Mouse (Mus musculus) spleen, postnatal 10 days (tissue): ENCODE data around the gene Phldb3.

Source experiments
- DNase-seq, 2 experiments: peaks; one replicate each; pipeline ENCODE4 v3.0.0; 2021 to 2022; ENCODE audit warnings: low spot score in 2 of 2

Gene Phldb3

DNA sequence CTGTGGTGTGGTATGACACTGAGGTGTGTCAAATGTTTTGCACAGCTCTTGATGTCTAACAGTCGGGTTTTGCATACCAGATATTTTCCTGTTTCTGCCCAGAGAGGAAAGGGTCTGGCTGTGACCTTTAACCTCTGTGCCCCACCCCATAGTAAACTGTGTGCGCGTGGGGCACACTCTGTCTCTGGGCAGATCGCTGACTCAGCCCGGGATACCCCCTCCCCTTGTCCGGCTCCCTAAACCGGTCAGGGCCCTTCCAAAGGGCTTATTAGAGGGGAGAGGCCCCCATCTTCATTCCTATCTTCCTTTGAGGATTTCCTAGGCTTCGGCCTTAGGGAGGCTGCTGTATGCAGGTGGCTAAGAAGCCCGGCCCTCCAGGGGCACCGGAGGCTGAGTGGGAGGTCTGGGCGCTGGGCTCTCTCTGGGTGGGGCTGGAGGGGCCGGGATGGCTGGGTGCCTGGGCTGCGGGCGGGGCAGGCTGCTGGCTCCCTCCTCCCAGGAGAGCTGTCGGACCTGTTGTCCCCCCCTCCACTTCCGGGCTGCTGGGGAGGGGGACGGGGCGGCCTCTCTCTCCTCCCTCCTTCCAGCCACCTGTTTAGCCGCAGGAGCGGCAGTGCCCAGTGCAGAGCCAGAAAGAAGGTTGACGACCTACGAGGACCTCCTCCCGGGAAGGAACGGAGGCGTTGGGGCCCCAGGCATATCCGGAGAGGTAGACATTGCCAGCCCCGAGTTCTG is at the start of gene Phldb3:
Gene Phldb3, plus strand, starts transcription at position 620 of the 735 bp plus-strand sequence.
- DNase-seq: peak; percentile 41 to 48

DNA sequence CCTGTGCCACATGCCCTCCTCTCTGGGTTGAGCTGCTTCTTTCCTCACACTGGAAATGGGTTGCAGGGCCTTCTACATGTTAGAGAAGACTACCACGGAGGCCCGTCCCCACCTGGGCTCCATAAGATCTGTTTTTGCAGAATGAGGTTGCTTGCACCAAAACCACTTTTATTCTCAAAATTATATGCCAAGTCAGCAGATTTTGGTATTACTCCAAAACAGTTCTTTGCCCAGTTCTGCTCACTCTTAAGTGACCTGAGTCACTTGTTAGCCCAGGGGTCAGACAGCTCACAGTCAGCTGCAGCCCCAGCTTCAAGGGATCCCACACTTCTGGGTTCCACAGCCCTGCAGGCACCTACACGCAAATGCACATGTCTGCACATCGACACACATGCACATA is 49.1 kb upstream of the Phldb3 start:
- no peak for DNase-seq

DNA sequence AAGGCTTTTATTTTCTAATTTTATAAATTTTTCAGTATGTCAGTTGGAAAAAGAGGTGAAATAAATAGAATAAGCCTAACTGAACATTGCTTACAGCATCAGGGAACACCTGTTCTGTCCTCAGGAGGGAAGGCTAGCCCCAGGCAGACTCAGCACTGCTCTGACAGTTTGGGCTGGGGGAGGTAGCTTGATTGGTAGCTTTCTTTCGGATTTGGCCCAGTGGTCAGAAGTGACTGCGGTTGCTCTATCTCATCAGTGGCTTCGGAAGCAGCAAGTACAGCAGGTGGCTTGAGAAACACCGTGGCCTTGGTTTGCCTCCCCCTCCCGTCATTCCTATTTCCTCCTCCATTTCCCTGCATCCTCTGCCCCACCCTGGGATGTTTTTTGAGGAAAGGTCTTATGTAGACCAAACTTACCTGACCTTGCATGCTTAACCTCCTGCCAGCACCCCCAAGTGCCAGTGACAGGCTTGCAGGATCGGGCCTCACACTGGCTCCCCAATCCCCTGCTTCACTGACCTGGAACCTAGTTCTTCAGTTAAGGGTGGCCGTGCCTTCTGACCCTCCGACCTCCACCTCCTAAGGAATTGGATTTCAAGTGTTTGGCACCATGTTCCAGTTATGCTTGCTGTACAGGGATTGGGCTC is 47.2 kb upstream of the Phldb3 start:
- peak in 1 of 2 experiments; percentile 36 for DNase-seq

DNA sequence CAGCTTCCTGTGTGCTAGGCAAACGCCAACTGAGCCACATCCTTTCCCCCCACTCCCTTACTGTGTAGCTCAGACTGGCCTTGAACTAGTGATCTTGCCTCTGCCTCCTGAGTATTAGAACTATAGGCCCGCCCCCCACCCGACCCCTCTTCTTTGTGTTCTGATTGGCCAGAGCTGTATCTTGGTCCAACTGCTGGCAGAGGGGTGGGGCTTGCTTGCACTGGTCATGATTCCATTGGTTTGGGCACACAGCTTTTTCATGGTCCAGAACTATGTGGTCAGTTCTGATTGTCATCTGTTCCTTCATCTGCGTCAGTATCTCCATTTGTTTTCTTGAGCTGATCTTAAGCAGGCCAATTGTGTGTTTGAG is 46.7 kb upstream of the Phldb3 start:
- no peak for DNase-seq

DNA sequence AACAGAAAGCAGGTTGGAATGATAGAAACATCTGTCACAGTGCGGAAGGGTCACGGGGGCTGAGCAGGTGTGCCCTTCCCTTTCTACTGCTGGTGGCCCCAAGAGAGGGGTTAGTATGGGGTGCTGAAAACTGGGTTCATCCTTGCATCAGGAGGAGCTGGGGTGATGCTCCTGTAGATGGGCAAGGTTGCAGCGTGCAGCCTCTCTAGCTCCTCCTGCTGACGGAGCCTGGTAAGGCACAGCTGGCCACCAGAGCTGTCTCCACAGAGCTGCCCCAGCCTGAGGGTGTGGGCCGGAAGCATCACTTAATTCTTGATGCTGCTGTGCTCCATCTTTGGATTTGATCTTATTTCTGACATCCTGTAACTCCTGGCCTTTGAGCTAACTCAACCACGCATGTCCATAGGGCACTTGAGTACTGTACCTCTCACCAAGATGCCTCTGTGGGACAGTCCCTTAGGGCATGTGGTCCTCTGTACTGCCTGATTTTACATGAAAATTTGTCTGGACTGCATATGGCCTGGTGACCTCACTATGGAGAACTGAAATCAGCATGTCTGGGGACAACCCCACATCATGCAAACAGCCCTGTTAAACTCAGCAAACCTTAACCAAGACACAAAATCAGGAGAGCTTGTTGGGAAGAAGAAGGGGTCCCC is 45.8 kb upstream of the Phldb3 start:
- DNase-seq: peak; percentile 77 to 88

DNA sequence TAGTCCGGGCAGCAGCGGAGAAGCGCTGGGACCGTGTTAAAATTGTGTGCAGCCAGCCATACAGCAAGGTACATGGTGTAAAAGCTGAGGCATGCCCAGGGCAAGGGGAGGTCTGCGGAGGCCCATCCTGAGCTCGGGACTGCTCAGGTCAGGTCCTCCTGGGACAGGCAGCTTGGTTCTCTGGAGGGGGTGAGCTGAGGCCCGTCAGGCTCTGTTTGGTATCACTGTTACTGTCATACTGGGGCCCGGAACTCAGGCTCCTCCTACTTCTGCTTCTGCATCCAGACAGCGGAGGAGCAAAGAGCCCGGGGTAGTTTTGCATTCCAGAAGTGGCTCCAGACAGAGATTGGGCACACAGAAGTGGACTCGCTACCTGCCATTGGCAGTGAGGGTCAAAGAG is 44.9 kb upstream of the Phldb3 start:
- peak in 1 of 2 experiments; percentile 45 for DNase-seq

DNA sequence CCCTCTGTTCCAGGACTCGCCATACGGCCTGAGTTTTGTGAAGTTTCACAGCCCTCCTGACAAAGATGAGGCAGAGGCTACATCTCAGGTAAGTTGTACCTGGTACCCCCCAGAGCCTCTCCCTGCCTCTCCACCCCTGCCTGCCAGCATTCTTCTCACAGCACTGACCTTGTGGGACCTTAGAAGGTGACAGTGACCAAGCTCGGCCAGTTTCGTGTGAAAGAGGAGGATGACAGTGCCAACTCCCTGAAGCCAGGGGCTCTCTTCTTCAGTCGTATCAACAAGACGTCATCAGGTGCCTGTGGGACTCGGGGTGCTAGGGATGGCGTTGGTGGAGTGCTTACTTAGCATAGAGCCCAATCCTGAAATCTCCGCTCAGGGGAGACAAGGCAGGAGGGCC is 44.4 kb upstream of the Phldb3 start:
- no peak for DNase-seq

DNA sequence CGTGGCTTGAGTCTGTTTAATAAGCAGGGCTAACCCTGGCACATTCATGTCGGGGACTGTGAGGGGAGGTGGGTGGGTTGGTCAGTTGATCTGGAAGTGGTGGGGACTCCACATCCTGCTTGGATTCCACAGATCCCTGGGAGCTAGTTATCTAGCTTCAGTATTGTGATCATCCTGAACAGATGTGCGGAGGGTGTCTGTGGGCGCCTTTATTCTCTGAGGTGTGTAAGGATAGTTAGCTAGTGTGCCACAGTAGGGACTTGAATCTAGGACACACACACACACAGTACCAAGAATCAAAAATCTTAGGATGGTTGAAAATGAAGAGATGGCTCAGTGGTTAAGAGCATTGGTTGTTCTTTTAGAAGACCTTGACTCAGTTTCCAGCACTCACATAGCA is 42.1 kb upstream of the Phldb3 start:
- no peak for DNase-seq

DNA sequence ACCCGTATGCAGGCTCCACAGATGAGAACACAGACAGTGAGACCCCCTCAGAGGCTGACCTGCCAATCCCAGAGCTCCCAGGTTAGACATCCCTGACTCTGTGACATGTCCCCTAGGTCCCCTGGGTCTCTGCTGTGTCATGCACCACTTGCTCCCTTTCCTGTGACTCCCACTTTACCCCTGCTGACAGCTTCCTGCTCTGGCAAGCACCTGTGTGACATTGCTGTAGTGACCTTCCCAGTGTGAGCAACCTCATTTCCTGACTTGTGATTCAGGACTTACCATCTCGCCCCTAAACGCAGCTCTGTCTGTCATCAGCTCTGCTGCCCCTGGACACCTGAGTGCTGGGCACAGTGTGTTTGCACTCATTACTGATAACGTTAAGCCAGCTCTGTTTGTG is 39.5 kb upstream of the Phldb3 start:
- DNase-seq: no peak

DNA sequence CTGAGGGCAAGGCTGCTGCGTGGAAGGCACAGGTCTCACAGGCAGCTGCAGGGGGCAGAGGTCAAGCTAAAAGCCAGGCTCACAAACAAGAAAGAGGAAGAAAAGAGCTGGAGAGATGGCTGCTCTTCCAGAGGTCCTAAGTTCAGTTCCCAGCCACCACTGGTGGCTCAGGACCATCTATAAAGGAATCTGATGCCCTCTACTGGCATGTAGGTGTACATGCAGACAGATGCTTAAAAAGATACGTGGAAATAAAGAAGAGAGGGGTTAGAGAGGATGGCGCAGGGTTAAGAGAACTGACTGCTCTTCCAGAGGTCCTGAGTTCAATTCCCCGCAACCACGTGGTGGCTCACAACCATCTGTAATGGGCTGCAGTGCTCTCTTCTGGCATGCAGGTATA is 38.1 kb upstream of the Phldb3 start:
- no peak for DNase-seq

DNA sequence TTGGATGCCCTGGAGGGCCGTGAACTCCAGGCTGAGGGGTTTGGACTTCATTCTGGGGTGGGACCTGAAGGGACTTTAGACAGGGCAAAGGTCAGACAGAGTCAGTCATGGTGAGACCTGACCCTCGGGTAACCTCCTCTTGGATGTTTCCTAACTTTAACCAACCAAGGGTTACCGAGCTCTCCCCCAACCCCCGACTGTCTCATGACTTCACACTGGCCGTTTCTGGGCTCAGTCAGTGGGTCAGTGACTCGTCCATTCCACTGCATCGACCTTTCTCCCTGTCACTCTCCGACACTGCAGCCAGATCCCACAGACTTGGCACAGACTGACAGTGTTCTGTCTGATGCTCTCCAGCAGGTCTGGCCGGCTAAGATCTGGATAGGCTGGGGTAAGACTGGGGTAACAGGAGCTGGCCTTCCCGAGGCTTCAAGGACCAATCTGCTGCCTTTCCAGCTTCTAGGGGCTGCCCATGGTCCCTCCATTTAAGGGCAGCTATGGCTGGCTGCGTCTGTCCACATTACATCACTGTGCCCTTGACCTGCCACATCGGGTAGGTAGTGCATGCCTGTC is 36.3 kb upstream of the Phldb3 start:
- no peak for DNase-seq

DNA sequence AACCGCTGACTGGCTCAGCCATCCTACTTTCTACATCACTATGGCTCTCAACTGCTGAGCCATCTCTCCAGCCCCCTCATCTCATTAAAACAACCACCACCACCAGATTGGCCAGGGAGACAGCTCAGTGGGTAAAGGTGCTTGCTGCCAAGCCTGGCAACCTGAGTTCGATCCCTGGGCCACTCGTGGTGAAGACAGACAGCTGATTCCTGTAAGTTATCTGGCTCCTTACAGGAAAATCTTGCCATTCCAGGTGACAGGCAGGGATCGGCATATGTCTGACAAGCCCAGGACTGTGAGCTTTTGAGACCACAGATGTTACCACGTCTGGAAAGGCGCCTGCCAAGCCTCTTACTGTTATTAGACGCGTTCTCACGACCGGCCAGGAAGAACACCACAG is 32.8 kb upstream of the Phldb3 start:
- DNase-seq: no peak

DNA sequence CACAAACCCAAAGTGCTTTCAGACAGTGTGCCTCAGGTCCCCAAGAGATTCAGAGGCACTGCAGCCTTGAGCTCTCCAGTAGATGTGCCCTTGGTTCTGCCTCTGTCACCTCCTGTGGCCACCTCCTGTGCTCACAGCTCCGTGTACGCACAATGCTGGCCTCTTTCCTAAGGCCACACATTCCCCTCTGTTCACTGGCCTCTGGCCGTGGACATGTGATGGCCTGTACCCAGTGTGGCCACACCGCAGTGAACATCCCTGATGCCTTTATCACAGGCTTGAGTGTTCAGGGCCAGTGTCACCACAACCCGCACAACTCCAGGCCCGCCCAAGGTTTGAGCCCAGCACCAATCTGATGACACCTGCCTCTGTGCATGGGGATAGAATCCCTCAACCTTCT is 25.7 kb upstream of the Phldb3 start:
- DNase-seq: no peak

DNA sequence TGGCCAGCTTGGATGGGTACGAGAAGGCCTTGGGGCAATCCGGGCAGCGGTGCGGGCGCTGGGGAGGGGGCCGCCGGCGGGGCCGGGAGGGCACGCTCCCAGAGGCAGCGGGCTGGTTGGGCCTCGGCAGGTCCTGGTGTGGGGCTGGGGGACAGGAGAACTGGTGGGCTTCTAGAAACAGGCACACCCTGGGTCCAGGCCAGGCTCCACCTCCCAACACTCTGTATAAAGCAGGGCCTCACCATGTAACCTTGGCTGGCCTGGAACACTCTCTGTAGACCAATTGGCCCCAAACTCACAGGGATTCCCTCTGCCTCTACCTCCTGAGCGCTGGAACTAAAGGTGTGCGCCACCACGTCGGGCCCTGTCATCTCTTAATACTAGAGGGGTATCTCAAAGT is 24.6 kb upstream of the Phldb3 start:
- no peak for DNase-seq

DNA sequence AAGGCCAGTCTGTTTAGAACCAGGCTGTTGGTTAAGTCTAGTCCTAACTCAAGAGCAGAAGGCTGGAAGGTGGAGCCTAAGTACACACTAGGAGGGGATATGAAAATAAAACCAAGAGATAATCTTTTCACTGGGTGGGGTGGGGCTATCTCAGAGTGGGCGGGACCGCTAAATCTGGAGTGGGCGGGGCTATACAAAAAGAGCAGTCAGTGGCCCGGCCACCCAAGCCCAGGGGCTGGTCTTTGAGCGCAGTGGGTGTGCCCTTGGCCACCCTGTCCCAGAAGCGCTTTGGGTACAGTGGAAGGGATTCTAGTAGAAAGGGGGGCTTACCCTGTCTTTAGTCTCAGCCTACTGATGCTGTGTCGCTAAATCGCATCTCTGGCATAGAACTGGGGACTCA is 23.7 kb upstream of the Phldb3 start:
- DNase-seq: peak in 1 of 2 experiments; percentile 46

DNA sequence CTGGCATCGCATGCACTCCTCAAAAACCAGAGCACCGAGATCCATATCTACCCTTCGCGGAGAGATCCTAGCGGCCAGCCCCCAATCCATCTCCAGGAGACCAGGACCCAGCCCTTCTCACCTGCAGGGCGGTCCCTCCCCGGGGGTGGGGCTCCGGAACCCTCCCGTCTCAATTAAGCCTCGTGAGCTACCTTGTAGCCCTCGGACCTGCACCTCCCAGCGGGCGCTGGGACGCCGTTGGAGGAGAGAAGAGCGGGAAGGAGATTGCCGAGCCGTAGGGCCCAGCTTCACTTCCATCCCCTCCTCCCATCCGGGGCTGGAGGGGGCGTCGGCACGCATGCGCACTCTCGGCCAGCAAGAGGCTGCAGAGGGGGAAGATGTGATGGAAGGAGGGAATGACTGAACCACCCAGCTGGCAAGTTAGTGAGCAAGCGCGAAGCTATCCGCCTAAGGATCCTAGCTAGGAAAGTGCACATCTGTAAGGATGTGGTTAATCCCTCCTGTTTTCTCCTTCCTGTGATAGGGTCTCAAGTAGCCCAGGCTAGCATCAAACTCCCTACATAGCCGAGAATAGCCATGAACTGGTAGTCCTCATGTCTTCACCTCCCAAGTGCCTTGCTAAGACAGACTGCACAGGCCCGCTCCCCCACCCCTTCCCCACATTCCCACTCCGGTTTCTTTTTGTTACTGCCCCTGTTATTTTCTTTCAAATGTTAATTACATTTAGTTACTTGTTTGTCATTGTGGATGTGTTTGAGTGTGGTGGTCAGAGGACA is 23.0 kb upstream of the Phldb3 start, which contains the start of the genes Ethe1 and Zfp575:
Gene Ethe1, plus strand, starts transcription at position 214 of the 776 bp plus-strand sequence.
Gene Zfp575, minus strand, starts transcription at position 312 of the 776 bp plus-strand sequence.
- DNase-seq: peak in 1 of 2 experiments; percentile 45

DNA sequence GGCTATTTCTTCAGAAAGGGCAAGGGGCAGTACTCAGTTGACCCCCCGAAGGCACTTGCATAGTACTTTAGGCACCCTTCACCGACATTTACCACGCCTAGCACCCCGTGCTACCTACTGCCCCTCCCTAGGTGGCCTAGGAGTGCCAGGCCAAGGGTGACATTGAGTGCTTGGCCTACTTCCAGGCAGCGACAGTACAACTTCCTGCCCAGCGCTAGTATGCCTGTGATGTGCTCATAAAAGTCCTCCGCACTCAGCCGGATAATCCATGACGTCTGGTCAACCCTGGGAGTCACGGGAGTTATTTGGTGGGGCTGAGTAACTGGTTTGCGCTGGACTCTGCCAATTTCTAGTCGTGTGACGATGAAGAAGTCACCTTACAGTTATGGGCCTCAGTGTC is 22.2 kb upstream of the Phldb3 start:
- DNase-seq: no peak

DNA sequence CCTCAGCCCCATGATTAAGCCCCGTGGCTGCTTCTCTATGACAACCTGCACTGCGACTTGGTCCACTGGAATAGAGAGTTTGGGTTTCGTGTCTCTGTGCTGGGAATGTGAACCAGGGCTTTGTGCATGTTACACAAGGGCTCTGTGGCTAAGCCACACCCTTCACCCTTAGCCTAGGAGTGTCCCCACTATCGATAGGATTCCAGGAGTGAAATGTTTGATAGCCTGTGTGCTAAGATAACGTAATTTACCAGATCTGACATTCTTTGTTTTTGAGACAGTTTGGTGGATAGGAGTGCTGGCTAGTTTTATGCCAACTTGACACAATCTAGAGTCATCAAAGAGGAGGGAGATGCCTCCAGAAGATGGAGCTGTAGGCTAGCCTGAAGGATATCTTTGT is 18.8 kb upstream of the Phldb3 start:
- DNase-seq: no peak

DNA sequence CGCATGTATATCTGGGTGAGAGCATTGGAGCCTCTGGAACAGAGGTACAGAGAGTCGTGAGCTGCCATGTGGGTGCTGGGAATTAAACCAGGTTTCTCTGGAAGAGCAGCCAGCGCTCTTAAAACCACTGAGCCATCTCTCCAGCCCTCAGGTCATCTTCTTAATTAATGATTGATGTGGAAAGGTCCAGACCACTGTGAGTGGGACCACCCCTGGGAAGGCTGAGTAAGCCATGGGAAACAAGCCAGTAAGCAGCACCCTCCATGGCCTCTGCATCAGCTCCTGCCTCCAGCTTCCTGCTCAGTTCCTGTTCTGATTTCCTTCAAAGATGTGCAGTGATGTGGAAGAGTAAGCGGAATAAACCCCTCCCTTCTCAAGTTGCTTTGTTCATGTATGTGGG is 18.4 kb upstream of the Phldb3 start:
- DNase-seq: no peak

DNA sequence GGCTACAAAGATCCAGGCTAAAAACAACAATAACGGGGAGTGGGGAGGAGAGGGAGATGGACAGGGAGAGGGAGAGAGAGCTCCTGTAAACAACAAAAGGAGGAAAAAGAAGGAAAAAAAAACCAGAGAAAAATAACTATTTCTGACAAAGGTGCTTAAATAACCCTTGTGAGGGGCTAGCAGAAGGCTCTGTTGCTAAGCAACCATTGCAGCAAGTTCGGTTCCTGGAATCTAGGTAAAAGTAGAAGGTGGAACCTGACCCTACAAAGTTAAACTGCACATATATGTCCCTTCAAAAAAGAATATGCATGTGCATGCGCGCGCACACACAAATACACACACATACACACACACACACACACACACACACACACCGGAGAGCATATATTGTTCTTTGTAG is 17.8 kb upstream of the Phldb3 start:
- no peak for DNase-seq

DNA sequence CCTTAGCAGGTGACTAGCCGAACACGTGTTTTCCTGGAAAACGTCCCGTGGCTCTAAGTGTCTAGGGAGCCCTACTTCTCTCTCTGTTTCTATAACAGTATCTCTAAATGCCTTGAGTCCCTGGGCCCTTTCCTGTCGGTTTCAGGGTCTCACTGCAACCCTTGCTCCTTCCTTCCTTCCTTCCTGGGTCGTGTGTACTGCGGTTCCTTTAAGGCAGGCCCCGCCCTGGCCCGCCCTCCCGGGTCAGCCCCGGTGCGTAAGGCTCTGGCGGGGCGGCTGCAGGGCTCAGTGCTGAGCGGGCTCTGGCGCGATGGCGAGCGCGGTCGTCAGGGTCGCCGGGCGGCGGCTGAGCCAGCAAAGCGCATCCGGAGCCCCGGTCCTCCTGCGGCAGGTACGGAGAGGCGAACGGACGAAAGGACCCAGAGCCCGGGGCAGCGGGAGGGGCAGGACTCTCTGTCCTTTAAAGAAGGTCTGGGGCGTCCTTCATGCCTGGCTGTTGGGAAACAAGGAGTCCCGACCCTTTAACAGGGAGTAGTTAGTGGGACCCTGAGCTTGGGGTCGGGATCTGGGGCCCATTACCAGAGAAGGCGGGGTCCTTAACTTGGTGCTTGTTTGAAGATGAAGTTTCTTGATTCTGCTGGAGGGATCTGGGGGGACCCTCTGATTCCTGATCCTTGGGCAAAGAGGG is 16.8 kb upstream of the Phldb3 start:
- DNase-seq: peak; percentile 64 to 77
